Mouse (Mus musculus) fibroblast of lung, adult 2 months (primary cell): ENCODE results near the gene Gm28635.

ENCODE experiments used
- DNase-seq: peaks from one replicate; pipeline ENCODE4 v3.0.0-alpha.2; 2011; ENCODE audit warnings: low read depth

Gm28635 gene

GRCm38 (mm10) chr2:84677968-84678880 lies at the start of gene Gm28635, which contains the start of gene Med19:
Gene Gm28635 (minus strand): TSS chr2:84678041.
Gene Med19 (plus strand): TSS chr2:84678402.
- peak; percentile 99 for DNase-seq

- DNase-seq = peak; percentile 95
Measured at GRCm38 (mm10) chr2:84727172-84727858, 49.5 kb upstream of the Gm28635 start, which contains the start of gene Clp1. Gene Clp1 (minus strand): TSS chr2:84727350.

DNA sequence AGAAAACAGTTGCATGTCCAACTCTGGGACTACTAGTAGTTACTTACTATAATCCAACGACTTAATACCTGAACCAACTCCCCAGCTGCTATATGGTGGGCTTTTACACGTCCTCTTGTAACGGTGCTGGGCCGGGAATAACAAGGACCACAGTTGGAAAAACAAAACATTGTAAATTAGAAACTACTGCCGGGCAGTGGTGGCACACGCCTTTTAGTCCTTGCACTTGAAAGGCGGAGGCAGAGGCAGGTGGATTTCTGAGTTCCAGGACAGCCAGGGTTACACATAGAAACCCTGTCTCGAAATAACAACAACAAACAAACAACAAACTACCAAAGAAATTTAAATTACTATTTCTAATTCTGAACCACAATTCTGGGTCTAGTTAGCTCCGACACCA lies 48.9 kb upstream of the Gm28635 start:
- no peak for DNase-seq

- no peak for DNase-seq
Measured at GRCm38 (mm10) chr2:84725770-84726169, 47.9 kb upstream of the Gm28635 start.

GRCm38 (mm10) chr2:84723856-84724255 lies 46.0 kb upstream of the Gm28635 start:
- DNase-seq = no peak

- no peak for DNase-seq
Measured at GRCm38 (mm10) chr2:84721182-84721581, 43.3 kb upstream of the Gm28635 start.

DNA sequence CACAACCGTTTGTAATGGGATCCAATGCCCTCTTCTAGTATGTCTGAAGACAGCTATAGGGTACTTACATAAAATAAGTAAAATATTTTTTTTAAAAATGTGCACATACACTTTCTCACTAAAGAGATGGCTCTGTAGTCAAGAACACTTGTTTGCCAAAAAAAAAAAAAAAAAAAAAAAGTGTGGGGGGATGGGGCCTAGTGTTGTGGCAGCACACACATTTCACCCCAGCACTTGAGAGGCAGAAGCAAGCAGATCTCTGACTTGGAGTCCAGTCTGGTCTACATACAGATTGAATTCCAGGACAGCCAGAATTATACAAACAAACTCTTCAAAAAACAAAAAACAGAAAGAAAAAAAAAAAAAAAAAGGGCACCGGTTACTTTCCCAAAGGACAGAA lies 42.9 kb upstream of the Gm28635 start:
- no peak for DNase-seq

GRCm38 (mm10) chr2:84717357-84717756 lies 39.5 kb upstream of the Gm28635 start:
- no peak for DNase-seq

DNA sequence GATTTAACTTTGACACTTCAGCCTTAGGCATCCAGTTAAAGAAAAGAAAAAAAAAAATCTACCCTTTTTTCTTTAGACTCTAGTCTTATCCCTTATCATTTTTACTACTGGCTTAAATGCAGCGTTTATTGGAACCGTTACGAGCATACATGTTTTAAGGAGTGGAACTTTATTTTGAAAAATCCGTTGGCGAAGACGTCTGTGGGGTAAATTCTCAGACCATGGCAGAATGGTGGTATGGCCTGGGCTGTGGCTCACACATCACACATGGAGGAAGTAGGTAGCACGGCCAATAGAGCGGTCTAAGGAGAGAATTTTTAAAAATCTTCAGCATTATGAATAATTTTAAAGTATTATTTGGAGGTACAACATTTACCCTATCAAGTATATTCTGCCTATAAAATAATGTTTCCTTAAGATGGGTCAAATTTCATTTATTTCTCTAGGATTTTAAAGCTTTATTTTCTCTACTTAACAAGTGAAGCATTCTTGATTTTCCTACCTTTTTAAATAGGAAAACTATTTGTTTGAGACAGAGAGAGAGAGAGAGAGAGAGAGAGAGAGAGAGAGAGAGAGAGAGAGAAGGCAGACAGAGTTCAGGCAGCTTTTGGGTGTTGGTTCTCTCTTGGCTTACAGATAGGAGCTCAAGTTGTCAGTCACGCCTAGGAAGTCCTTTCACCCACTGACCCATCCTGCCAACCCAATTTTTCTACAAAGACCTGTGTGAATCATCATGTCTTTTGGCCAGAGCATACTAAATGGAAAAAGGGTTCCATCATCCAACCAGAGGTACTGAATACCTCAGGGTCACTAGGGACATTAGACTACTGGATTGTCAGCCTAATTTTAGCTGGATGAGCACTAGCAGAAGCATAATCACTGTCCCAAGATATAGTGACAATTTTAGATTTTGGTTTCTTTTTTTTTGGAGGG lies 38.8 kb upstream of the Gm28635 start:
- DNase-seq = no peak

- DNase-seq = peak; percentile 94
Measured at GRCm38 (mm10) chr2:84715562-84716361, 37.9 kb upstream of the Gm28635 start.

DNA sequence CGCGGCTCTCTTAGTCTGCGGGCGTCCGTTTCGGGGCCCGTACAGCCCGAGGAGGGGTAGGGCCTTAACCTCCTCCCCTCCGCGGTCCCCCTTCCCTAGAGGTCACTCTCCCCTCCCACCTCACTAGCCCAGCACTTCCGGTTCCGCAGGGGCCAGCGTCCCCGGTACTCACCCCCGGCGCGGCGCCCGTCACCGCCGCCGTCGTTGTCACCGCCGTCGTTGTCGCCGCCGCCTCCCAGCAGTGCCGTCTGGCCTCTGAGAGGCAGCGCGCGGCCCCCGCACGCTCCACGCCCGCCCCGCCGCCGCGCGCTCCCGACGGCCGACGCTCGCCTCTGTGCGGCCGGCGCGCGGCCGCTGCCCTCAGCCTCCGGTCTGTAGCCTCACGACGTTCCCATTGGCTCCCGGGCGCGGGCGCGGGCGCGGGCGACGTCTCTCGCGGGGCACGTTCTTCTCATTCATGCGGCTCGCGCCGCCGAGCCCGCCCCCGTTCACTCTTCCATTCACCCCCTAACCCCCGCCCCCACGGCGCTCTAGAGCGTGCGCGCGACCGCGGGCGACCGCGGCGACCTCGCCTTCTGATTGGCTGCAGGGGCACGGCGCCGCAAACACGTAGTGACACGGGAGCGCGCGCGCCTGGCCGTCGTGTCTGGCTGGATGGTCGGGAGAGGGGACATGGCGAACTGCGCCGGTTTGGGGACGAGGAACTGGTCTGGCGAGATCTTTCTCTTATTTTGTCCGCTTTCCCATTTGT lies 37.1 kb upstream of the Gm28635 start, which contains the start of gene Zdhhc5:
Gene Zdhhc5, minus strand, starts transcription at position 370 of the 751 bp plus-strand sequence.
- peak; percentile 91 for DNase-seq

- no peak for DNase-seq
Measured at GRCm38 (mm10) chr2:84714422-84714810, 36.6 kb upstream of the Gm28635 start.

GRCm38 (mm10) chr2:84711898-84712297 lies 34.1 kb upstream of the Gm28635 start:
- no peak for DNase-seq

- DNase-seq = no peak
Measured at GRCm38 (mm10) chr2:84707523-84707922, 29.7 kb upstream of the Gm28635 start.

DNA sequence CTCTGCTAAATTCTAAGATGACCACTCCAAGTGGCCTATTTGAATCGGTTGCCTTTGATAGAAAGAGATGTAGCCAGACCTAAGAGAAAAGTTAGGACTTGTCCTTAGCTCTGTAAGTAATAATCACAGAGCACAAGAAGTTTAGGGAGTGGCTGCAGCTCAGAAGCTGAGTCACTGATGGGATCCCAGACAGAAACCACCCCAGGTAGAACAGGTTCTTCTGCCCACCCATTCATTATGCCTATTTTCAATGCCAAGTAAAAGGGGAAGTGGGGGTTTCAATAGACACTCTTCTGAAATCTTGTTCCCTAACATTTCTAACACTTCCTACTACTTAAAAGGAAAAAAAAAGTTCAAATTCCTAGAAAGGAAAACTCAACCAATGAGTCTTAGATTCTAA lies 27.5 kb upstream of the Gm28635 start:
- DNase-seq = no peak

DNA sequence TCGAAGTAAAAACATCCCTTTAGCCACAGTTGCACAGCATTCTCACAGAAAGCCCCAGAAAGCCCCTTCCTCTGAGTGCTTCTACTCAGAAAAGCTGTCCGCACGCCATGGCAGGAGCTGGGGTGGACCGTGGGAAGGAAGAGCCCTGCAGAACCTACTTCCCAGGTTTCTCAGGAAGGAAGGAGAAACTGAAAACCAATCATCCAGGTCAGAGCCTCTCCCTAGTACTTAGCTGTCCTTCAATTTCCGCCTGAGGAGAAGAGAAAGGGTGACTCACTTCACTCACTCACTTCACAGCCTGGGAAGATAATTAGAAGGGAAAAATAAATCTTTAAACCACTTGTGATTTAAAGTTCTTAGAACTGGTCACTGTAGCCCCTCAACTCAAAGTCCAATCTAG lies 26.5 kb upstream of the Gm28635 start:
- DNase-seq = no peak

DNA sequence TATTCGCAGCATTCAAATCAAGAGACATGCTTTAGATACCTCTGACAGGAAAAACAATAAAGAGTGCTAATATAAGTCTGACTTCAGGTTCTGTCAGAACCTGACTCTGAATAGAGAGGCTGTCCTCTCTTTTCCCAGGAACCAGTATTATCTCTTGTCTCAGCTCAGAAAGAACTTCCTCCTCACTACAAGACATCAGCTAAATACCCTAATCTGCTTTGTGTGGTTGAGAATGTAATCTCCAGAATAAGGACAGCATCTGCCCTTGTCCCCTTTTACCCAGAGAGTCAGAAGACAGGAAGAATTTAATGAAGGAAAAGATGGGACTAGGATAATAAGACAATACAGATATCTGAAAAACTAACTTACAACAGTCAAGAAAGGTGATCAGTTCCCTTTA lies 25.7 kb upstream of the Gm28635 start:
- DNase-seq = no peak

- no peak for DNase-seq
Measured at GRCm38 (mm10) chr2:84695007-84695695, 17.3 kb upstream of the Gm28635 start.

DNA sequence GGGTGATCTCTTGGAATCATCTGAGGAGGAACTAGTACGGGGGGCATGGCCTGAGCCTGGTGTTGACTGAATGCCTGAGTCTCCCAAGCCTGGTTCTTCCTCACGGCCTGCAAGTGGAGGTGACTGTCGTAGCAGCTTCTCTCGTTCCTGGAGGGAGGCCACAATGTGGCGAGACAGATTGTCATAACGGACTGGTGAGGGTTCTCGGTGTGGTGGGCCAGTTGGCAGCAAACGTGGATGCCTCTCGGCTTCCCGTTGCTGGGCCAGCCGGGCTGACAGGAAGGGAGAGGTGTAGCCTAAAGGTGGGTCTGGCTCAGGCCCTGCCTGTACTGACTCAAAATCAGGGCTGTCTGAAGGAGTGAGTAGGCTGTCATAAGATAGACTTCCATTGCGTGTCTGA lies 12.2 kb upstream of the Gm28635 start:
- no peak for DNase-seq
